ENCODE assay signal across 20 mouse cellular contexts in genomic region chr12:8648211-8648610, GRCm38 (mm10). TPM values are rescaled to one million over a fixed set of nuclear protein-coding genes. Genes with fewer than 3 reads are reported as not detected.
A peak's percentile ranks its signal among the peaks of the same experiment; 100 is the strongest.
DNase-seq lines count a peak whose midpoint lies in the region; ATAC-seq and TF ChIP-seq lines count a peak whose summit lies in the region.
"Not testable (repeated sequence)": the region's sequence is repeated elsewhere in the genome, so short reads cannot be mapped to it uniquely, and the experiment has no call there.
"Had no signal": no experiment of that assay in that cellular context is flagged by ENCODE, and none has a peak within 500 bp of the region (broad histone marks: within the 10 kb centered on the region; RNA-seq: fewer than 3 reads in every experiment).

No protein-coding gene starts in this region.

- ATAC-seq in intestine, embryonic 15.5 days: peak; percentile 71
- peak; percentile 78 for ATAC-seq in liver, embryonic 12.5 days
- peak; percentile 73 for ATAC-seq in liver, embryonic 14.5 days (ENCODE audit: insufficient read depth)
- peak; percentile 53 for ATAC-seq in liver, embryonic 16.5 days (ENCODE audit: low read depth)
- ATAC-seq in megakaryocyte-erythroid progenitor cell, adult 5-6 weeks (replicated peaks; ENCODE audit: low FRiP score, low TSS enrichment, poor library complexity, severe bottlenecking): peak; percentile 76; the same call in 1 of the 2 replicates

- WGBS in intestine, embryonic 15.5 days: 47% methylated on average over 8 of the region's 8 CpGs
- WGBS in liver, embryonic 12.5 days (ENCODE audit: insufficient replicate concordance): 30% methylated on average over 8 of the region's 8 CpGs
- 27% methylated on average over 8 of the region's 8 CpGs for WGBS in liver, embryonic 14.5 days (ENCODE audit: insufficient replicate concordance)
- WGBS in liver, embryonic 16.5 days (ENCODE audit: insufficient replicate concordance): 29% methylated on average over 8 of the region's 8 CpGs

- H3K9me3 ChIP-seq in intestine, embryonic 15.5 days; liver, embryonic 12.5 days (replicated peaks); liver, embryonic 14.5 days (ENCODE audit: control insufficient read depth, low read length); liver, embryonic 16.5 days (replicated peaks; ENCODE audit: control insufficient read depth, low read length): not testable (repeated sequence)

- H3K27me3 ChIP-seq in intestine, embryonic 15.5 days (replicated peaks); liver, embryonic 12.5 days (replicated peaks); liver, embryonic 14.5 days (ENCODE audit: control insufficient read depth, insufficient read depth, low read length); liver, embryonic 16.5 days (ENCODE audit: control insufficient read depth, insufficient read depth, low read depth, low read length): not testable (repeated sequence)

- not testable (repeated sequence) for TF ChIP-seq EP300 in liver, embryonic 14.5 days (IDR thresholded peaks at IDR 0.05; ENCODE audit: low read depth)

- H3K9ac ChIP-seq in intestine, embryonic 15.5 days; liver, embryonic 12.5 days; liver, embryonic 14.5 days (replicated peaks); liver, embryonic 16.5 days (ENCODE audit: low read depth, low read length): not testable (repeated sequence)

- H3K4me2 ChIP-seq in intestine, embryonic 15.5 days (replicated peaks); liver, embryonic 14.5 days (ENCODE audit: low read depth); liver, embryonic 16.5 days (ENCODE audit: low read depth, low read length): not testable (repeated sequence)
- peak overlapping the region; percentile 12; the same call in 1 of the 2 replicates for H3K4me2 ChIP-seq in liver, embryonic 12.5 days

- not testable (repeated sequence) for H3K4me3 ChIP-seq in intestine, embryonic 15.5 days (replicated peaks); liver, embryonic 12.5 days; liver, embryonic 14.5 days (ENCODE audit: insufficient read depth in 1 of 2, low read depth in 2 of 2, low read length in 2 of 2); liver, embryonic 16.5 days (ENCODE audit: low read depth, low read length)

- peak; percentile 0 for DNase-seq in layer of hippocampus, adult 11-12 months (ENCODE audit: low spot score)
- not testable (repeated sequence) for DNase-seq in liver, embryonic 14.5 days (ENCODE audit: low read depth in 3 of 3, low spot score in 3 of 3)

- H3K4me1 ChIP-seq in intestine, embryonic 15.5 days (replicated peaks); liver, embryonic 14.5 days (replicated peaks; ENCODE audit: control insufficient read depth in 2 of 2, insufficient read depth in 2 of 2, low read length in 1 of 2); liver, embryonic 16.5 days (ENCODE audit: control insufficient read depth, low read depth, low read length): not testable (repeated sequence)
- peaks cover 22% of the 10 kb centered on the region for H3K4me1 ChIP-seq in liver, embryonic 12.5 days

- not testable (repeated sequence) for TF ChIP-seq CTCF in liver, embryonic 14.5 days (IDR thresholded peaks at IDR 0.05; ENCODE audit: low read depth)

- H3K36me3 ChIP-seq in intestine, embryonic 15.5 days; liver, embryonic 12.5 days; liver, embryonic 14.5 days (replicated peaks; ENCODE audit: control insufficient read depth, insufficient read depth, low read depth); liver, embryonic 16.5 days (ENCODE audit: control insufficient read depth, insufficient read depth): not testable (repeated sequence)

- not testable (repeated sequence) for H3K27ac ChIP-seq in intestine, embryonic 15.5 days; liver, embryonic 12.5 days; liver, embryonic 14.5 days; liver, embryonic 16.5 days (ENCODE audit: low read length)

RNA-seq across cellular contexts. Expression of gene Pum2, which starts 25.7 kb away (rescaled TPM):
- polyA plus RNA-seq in intestine, embryonic 15.5 days (2015; fragmentation: Nextera tagmentation; extraction: Ambion mirVana): 37.7 and 43.5 TPM in 2 replicates
- 26.5 and 26.7 TPM in 2 replicates for polyA plus RNA-seq in liver, embryonic 12.5 days (2016; fragmentation: Nextera tagmentation; extraction: Ambion mirVana)
- polyA plus RNA-seq in liver, embryonic 14.5 days (2012; rRNA removed): 17.3 and 20.6 TPM in 2 replicates
- 18.4 and 20.8 TPM in 2 replicates for polyA plus RNA-seq in liver, embryonic 14.5 days (2014; fragmentation: Nextera tagmentation; extraction: Ambion mirVana)
- polyA plus RNA-seq in liver, embryonic 16.5 days (2015; fragmentation: Nextera tagmentation; extraction: Ambion mirVana): 14.0 and 14.5 TPM in 2 replicates
- 111 and 154 TPM in 2 replicates for total RNA-seq in megakaryocyte-erythroid progenitor cell, adult 5-6 weeks (2014; fragmentation: Nextera tagmentation)
- 109 and 153 TPM in 2 replicates for total RNA-seq in megakaryocyte-erythroid progenitor cell, adult 5-6 weeks (2017)

RNA-seq across cellular contexts. Expression of gene Slc7a15, which starts 49.3 kb away (rescaled TPM):
- polyA plus RNA-seq in intestine, embryonic 15.5 days (2015; fragmentation: Nextera tagmentation; extraction: Ambion mirVana): 0.14 and 0.19 TPM in 2 replicates
- polyA plus RNA-seq in liver, embryonic 12.5 days (2016; fragmentation: Nextera tagmentation; extraction: Ambion mirVana): not detected in 2 replicates
- 0.06 TPM in 2 replicates for polyA plus RNA-seq in liver, embryonic 14.5 days (2012; rRNA removed)
- 0.11 and 0.16 TPM in 2 replicates for polyA plus RNA-seq in liver, embryonic 14.5 days (2014; fragmentation: Nextera tagmentation; extraction: Ambion mirVana)
- polyA plus RNA-seq in liver, embryonic 16.5 days (2015; fragmentation: Nextera tagmentation; extraction: Ambion mirVana): 0.08 and 0.19 TPM in 2 replicates
- not detected in 2 replicates for total RNA-seq in megakaryocyte-erythroid progenitor cell, adult 5-6 weeks (2014; fragmentation: Nextera tagmentation)
- total RNA-seq in megakaryocyte-erythroid progenitor cell, adult 5-6 weeks (2017): not detected in 2 replicates
- total RNA-seq: adrenal gland, adult 2 months; adrenal gland, postnatal 25 days; adrenal gland, postnatal 4 days; common myeloid progenitor, adult 5-6 weeks; MEL had no signal
- polyA plus RNA-seq: adrenal gland, adult 2 months; brain, embryonic 14.5 days; C2C12; embryonic facial prominence, embryonic 11.5 days; embryonic facial prominence, embryonic 13.5 days; embryonic facial prominence, embryonic 15.5 days; erythroblast, embryonic 14.5 days; forebrain, embryonic 10.5 days; forebrain, embryonic 12.5 days; forebrain, embryonic 14.5 days had no signal
